In genomic region chr12:72325025-72325424, GRCm38 (mm10) we compare ENCODE assay signal across 12 mouse cellular contexts.
"Had no signal": no experiment of that assay in that cellular context is flagged by ENCODE, and none has a peak within 500 bp of the region (broad histone marks: within the 10 kb centered on the region; RNA-seq: fewer than 3 reads in every experiment).

No protein-coding gene starts in this region.

- H3K4me3 ChIP-seq: kidney, embryonic 15.5 days; left cerebral cortex, adult 2 months; limb, embryonic 15.5 days; liver, embryonic 13.5 days; midbrain, embryonic 13.5 days; neural tube, embryonic 12.5 days had no signal

- H3K9me3 ChIP-seq: kidney, embryonic 15.5 days; limb, embryonic 15.5 days; liver, embryonic 13.5 days; midbrain, embryonic 13.5 days; neural tube, embryonic 12.5 days had no signal

- H3K27ac ChIP-seq: kidney, embryonic 15.5 days; left cerebral cortex, adult 2 months; limb, embryonic 15.5 days; liver, embryonic 13.5 days; midbrain, embryonic 13.5 days; neural tube, embryonic 12.5 days had no signal

- H3K4me2 ChIP-seq: kidney, embryonic 15.5 days; limb, embryonic 15.5 days; liver, embryonic 13.5 days; midbrain, embryonic 13.5 days; neural tube, embryonic 12.5 days had no signal

- H3K36me3 ChIP-seq: kidney, embryonic 15.5 days; limb, embryonic 15.5 days; liver, embryonic 13.5 days; midbrain, embryonic 13.5 days; neural tube, embryonic 12.5 days had no signal

- H3K9ac ChIP-seq: kidney, embryonic 15.5 days; limb, embryonic 15.5 days; liver, embryonic 13.5 days; liver, postnatal 0 days; midbrain, embryonic 13.5 days; neural tube, embryonic 12.5 days had no signal

- DNase-seq: kidney, postnatal 14 days; liver, embryonic 13.5 days; liver, postnatal 0 days; right cerebral cortex, adult 18-20 months; right cerebral cortex, postnatal 25 days; thymus, adult 18-20 months; thymus, postnatal 14 days had no signal

- H3K4me1 ChIP-seq: limb, embryonic 15.5 days; midbrain, embryonic 13.5 days; neural tube, embryonic 12.5 days had no signal

- ATAC-seq: liver, postnatal 0 days; midbrain, embryonic 13.5 days had no signal

- H3K27me3 ChIP-seq: kidney, embryonic 15.5 days; limb, embryonic 15.5 days; liver, embryonic 13.5 days; midbrain, embryonic 13.5 days; neural tube, embryonic 12.5 days had no signal
